Comparison of ENCODE assay signal across 19 mouse cellular contexts in the genomic region with DNA sequence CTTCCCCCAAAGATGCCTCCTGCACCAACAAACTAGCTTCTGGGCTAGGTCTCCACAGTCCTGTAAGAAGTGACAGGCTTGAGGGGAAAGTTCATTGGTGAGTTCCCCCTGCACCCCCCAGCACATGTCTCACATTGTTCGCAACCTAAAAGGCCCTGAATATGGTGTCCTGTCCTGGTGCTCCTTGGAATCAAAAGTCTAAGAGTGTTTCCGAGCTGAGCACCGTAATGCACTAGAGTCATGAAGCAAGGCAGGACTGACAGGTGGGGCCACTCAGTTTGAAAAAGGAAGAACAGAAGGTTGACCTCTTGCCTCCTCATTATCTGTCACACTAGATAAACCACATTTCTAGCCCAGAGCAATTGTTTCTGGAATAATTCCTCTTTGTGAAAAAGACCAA.
"Had no signal": no experiment of that assay in that cellular context is flagged by ENCODE, and none has a peak within 500 bp of the region (broad histone marks: within the 10 kb centered on the region; RNA-seq: fewer than 3 reads in every experiment).

No protein-coding gene starts in this region.

- H3K9ac ChIP-seq: lung, embryonic 14.5 days; midbrain, embryonic 12.5 days; neural tube, embryonic 13.5 days; neural tube, embryonic 15.5 days had no signal

- H3K4me1 ChIP-seq: midbrain, embryonic 10.5 days; midbrain, embryonic 12.5 days; neural tube, embryonic 13.5 days; neural tube, embryonic 15.5 days had no signal

- H3K9me3 ChIP-seq: midbrain, embryonic 10.5 days; midbrain, embryonic 12.5 days; neural tube, embryonic 13.5 days; neural tube, embryonic 15.5 days had no signal

- H3K27ac ChIP-seq: midbrain, embryonic 10.5 days; midbrain, embryonic 12.5 days; neural tube, embryonic 13.5 days; neural tube, embryonic 15.5 days had no signal

- H3K27me3 ChIP-seq: midbrain, embryonic 12.5 days; neural tube, embryonic 13.5 days; neural tube, embryonic 15.5 days had no signal

- DNase-seq: lung, adult 18-20 months; lung, postnatal 10 days; lung, postnatal 4 days; midbrain, embryonic 14.5 days; retina, postnatal 1 day; right cerebral cortex, adult 18-20 months; right cerebral cortex, postnatal 25 days; right cerebral cortex, postnatal 4 days; spleen, adult 18-20 months; thymus, adult 18-20 months; thymus, postnatal 14 days; thymus, postnatal 36 days had no signal

- ATAC-seq: midbrain, embryonic 16.5 days had no signal

- H3K4me3 ChIP-seq: midbrain, embryonic 10.5 days; midbrain, embryonic 12.5 days; myocyte; neural tube, embryonic 13.5 days; neural tube, embryonic 15.5 days had no signal

- H3K4me2 ChIP-seq: lung, embryonic 14.5 days; midbrain, embryonic 12.5 days; neural tube, embryonic 13.5 days; neural tube, embryonic 15.5 days had no signal

- H3K36me3 ChIP-seq: midbrain, embryonic 10.5 days; midbrain, embryonic 12.5 days; neural tube, embryonic 13.5 days; neural tube, embryonic 15.5 days had no signal
